Mouse (Mus musculus): ENCODE data around the gene Rnf144b. TPM values are rescaled to one million over a fixed set of nuclear protein-coding genes. Genes with fewer than 3 reads are reported as not detected.

The Rnf144b gene
- 10 to 100 TPM; 14.8 to 20.8 TPM for total RNA-seq (2021)

DNA sequence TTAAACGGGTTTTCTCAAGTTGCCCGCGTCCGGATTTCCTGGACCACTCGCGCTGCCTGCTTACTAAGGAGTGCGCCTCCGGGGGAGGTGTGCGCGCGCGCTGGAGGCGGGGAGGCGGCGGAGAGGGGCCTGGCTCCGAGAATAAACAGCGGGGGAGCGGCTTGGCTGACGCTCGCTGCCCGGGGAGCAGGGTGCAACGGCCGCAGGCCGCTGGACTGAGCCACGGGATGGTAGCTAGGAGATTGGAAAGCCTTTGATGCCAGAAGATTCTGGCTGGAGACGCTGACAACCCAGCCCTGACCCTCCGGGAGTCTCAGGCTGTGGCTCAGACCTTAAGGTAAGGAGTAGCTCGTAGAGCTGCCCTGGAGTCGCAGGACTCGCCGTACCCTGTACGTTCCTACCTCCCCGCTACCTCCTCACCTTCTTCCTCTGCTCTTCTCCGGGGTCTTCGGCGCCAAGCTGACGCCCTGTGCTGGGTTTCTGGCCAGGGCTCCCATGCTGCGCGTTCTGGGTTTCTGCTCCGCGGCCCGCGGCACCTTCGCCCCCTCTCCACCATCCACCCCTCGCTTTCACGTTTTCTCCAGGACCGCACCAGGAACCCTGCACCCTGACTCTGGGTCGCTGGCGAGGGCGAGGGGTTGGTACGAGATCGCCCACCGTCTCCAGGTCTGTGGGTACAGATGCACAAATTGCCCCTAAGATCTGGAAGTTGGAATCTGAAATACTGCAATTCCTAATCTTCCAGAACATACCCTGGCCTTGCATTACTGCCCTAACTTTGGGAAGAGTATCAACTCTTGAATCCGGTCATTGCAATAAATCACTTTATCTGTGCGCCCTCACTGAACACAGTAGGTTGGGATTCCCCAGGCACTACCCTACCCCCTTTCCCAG lies at the start of gene Rnf144b:
TSS of gene Rnf144b (plus strand) at position 120 of the 894 bp plus-strand sequence.
- no peak for DNase-seq (ENCODE audit: low spot score)
- intact Hi-C loops (cut with DNase I) = no loop called here

DNA sequence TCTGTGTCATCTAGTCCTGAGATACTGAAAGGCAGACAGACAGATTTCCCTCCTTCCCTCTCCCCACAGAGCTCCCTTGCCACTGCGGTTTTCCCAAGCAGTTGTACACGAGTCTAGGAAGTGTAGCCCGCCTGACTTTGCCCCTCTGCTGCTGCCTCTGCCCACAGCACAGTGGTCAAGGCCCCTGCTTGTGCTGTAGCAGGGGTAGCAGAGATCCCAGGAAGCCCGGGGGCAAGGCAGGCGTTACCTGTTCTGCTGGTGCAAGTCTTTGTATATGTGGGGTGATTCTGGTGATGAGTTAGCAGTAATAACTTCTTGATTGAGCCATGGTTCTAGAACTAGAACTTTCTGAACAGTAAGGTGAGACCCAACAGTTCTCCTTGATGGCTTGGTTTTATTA lies 46.3 kb upstream of the Rnf144b start:
- intact Hi-C loops (cut with DNase I) = no loop called here
- DNase-seq (ENCODE audit: low spot score) = no peak

DNA sequence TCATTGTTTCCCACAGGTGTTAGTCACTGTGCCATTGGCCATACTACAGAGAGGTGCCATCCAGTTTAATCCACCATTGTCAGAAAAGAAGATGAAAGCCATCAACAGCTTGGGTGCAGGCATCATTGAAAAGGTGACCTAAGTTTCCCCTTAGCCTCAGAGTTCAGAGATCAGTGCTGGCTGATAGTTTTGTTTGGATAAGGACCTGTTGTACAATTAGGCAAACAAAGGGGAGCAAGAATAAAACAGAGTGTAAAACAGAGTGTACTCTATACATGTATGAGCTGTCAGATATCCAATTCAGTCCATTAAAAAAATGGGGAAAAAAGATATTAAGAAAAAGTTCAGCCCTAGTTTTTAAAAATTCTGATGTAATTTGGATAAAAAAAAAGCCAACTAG lies 45.1 kb upstream of the Rnf144b start:
- no peak for DNase-seq (ENCODE audit: low spot score)
- intact Hi-C loops (cut with DNase I) = no loop called here

DNA sequence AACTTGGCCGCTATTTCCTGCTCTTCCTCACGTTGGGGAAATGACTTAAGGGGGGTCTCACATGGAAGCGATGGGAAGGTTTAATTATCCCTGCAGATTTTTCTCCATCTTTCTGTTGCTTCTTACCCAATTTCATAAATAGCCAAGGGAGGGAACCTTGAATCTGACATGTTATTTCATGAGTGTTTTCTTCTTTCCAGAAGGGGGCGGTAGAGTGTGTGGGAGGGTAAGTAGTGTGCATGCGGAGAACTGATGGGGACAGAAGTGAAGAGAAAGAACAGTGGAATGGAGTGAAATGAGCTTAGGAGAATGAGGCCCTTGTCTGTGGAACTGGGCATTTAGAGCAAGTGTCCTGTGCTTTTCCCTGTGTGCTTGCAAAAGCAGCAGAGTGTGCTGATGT lies 43.7 kb upstream of the Rnf144b start:
- intact Hi-C loops (cut with DNase I) = no loop called here
- no peak for DNase-seq (ENCODE audit: low spot score)

DNA sequence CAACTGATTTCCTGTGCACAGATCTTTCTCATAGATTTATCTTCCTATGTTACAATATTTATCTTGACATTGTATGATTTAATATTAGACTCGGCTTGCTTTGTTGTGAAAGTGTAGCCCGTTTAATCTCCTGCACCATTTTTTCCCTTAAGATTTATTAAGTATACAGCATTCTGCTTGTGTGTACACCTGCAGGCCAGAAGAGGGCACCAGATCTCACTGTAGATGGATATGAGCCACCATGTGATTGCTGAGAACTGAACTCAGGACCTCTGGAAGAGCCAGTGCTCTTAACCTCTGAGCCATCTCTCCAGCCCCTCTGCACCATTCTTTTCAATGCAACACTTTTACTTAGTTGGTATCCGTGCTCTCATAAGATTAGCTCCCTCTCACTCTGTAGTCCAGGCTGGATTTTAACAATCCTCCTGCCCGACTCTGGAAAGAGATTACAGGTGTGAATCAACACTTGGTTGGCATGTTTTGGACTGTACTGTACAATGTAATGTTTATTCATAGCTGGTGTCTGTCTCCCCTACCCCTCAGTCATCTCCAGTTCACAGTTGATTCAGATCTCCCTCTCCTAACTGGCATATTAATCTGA lies 41.5 kb upstream of the Rnf144b start:
- intact Hi-C loops (cut with DNase I) = loop anchor here (5.0 kb wide), 1 partner anchor 206 kb away; no protein-coding TSS in a partner anchor
- DNase-seq (ENCODE audit: low spot score) = no peak

GRCm38 (mm10) chr13:47088433-47088832 lies 34.0 kb upstream of the Rnf144b start:
- intact Hi-C loops (cut with DNase I) = no loop called here
- DNase-seq (ENCODE audit: low spot score) = no peak

- DNase-seq (ENCODE audit: low spot score) = no peak
- intact Hi-C loops (cut with DNase I) = no loop called here
Observed at GRCm38 (mm10) chr13:47089271-47089670, 33.2 kb upstream of the Rnf144b start.

GRCm38 (mm10) chr13:47093791-47094190 lies 28.7 kb upstream of the Rnf144b start:
- intact Hi-C loops (cut with DNase I) = no loop called here
- DNase-seq (ENCODE audit: low spot score) = no peak

DNA sequence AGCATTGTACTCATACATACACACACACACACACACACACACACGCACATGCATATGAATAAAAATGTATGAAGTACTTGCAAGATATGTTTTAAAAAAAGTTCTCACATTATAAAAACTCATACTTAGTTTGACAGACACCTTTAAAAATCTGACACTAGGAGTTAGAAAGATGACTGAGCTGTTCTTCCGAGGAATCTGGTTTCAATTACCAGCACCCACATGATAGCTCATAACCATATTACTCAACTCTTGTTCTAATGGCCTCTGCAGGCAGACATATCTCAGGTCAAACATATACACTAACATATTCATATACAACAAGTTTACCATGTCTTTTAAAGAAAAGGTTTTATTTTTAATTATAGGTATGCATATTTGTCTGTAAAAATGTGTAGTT lies 25.9 kb upstream of the Rnf144b start:
- DNase-seq (ENCODE audit: low spot score) = no peak
- intact Hi-C loops (cut with DNase I) = no loop called here

DNA sequence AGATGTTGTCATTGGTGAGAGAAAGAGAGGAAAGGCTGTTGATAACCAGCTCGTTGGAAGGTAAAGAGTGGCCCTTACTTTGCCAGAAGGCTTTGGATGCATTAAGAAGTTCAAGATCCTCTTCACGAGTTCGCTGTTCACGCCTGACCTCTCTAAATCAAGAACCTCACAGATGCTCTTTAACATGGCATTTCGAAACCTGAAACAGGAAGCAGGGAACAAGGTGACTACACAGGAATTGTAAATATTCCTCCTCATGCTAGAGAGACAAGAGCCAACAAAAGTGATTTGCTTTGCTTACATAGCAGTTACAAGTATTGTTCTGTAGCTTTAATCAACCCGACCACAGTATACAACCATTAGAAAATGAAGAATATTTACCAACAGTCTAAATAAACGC lies 23.2 kb upstream of the Rnf144b start:
- intact Hi-C loops (cut with DNase I) = no loop called here
- DNase-seq (ENCODE audit: low spot score) = no peak

DNA sequence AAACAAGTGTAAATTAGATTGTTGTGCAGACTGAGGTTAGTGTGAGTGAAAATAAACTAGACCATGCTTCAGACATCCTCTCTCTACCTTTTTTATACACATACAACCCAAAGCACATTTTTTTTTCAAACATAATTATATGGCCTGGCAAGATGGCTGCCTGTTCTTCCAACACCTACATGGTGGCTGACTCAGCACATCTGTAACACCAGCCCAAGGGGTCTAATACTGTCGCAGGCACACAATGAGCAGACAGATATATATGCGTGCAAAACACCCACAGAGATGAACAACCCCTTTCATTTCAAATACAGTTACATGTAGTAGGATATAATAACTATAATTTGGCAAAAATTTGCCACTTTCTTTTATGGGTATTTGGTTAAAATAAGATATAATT lies 21.9 kb upstream of the Rnf144b start:
- intact Hi-C loops (cut with DNase I) = no loop called here
- DNase-seq (ENCODE audit: low spot score) = no peak

DNA sequence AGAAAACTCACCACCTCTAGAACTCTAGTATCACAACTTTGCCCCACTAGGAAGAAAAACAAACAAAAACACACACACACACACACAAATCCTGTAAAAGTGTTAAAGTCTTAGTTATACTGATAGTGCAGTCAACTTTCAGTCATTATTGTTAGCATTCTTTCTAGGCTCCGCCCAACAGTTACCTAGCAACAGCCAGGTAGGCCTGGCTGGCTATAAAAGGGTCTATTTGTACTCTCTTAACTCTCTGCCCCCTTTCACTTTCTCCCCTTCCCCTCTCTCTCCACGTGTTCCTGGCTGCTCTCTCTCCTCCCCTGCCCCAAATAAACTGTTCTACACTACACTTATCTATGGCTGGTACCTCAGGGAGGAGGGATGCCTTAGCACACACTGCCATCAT lies 18.3 kb upstream of the Rnf144b start:
- DNase-seq (ENCODE audit: low spot score) = no peak
- intact Hi-C loops (cut with DNase I) = no loop called here

DNA sequence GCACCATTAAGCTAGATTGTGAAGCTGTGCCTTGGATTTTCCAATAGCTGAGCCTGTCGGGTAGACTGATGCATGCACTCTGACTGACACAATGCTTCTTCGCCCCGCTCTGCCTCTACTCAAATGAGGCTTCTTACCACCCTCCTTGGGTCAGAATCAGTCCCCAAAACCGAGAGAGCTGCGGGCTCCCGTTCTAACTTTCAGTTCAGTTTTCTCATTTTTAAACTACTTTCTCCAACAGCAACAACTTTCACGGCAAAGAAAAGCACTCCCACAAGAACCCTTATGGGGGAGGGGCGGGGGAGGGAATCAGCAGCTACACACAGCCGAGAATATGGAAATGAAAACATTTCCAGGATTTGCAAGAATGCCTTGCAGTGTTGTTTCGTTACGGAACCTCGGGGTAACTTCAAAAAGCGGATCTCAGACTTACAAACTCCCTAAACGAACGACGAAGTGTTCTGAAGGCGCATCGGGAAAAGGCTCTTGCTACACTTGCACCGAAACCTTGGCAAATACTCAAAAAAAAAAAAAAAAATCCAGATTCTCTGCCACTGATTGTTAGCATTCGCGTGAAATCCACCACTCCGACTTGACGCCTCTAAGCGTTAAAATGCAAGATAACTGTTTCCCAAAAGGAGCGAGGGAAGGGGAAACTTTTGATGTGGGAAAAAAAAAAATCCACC lies 17.5 kb upstream of the Rnf144b start:
- no peak for DNase-seq (ENCODE audit: low spot score)
- intact Hi-C loops (cut with DNase I) = loop anchor here (5.0 kb wide), 1 partner anchor 87 kb away; no protein-coding TSS in a partner anchor

- intact Hi-C loops (cut with DNase I) = loop anchor here (5.0 kb wide), 1 partner anchor 86 kb away; no protein-coding TSS in a partner anchor
Observed at GRCm38 (mm10) chr13:47105711-47106579, 16.5 kb upstream of the Rnf144b start, which contains the start of gene Dek. TSS of gene Dek (minus strand) at chr13:47106201.

GRCm38 (mm10) chr13:47106580-47106888 lies 15.9 kb upstream of the Rnf144b start:
- no peak for DNase-seq (ENCODE audit: low spot score)
- intact Hi-C loops (cut with DNase I) = loop anchor here (5.0 kb wide), 1 partner anchor 86 kb away; no protein-coding TSS in a partner anchor

More at GRCm38 (mm10) chr13:47105711-47106579, 16.5 kb upstream of the Rnf144b start, which contains the start of gene Dek:
- peak; percentile 78 for DNase-seq (ENCODE audit: low spot score)

- DNase-seq (ENCODE audit: low spot score) = no peak
- intact Hi-C loops (cut with DNase I) = loop anchor here (5.0 kb wide), 1 partner anchor 83 kb away; no protein-coding TSS in a partner anchor
Observed at GRCm38 (mm10) chr13:47109239-47109638, 13.2 kb upstream of the Rnf144b start.

- intact Hi-C loops (cut with DNase I) = no loop called here
- DNase-seq (ENCODE audit: low spot score) = no peak
Observed at GRCm38 (mm10) chr13:47111185-47111584, 11.3 kb upstream of the Rnf144b start.

GRCm38 (mm10) chr13:47112056-47112455 lies 10.4 kb upstream of the Rnf144b start:
- no peak for DNase-seq (ENCODE audit: low spot score)
- intact Hi-C loops (cut with DNase I) = no loop called here

GRCm38 (mm10) chr13:47112924-47113323 lies 9.5 kb upstream of the Rnf144b start:
- intact Hi-C loops (cut with DNase I) = no loop called here

GRCm38 (mm10) chr13:47116000-47116399 lies 6.5 kb upstream of the Rnf144b start:
- intact Hi-C loops (cut with DNase I) = no loop called here
- no peak for DNase-seq (ENCODE audit: low spot score)

More at GRCm38 (mm10) chr13:47112924-47113323, 9.5 kb upstream of the Rnf144b start:
- DNase-seq (ENCODE audit: low spot score) = no peak

Measured in heart, postnatal 25 days (tissue).